Mouse (Mus musculus): ENCODE data around the gene Dusp21. TPM values are rescaled to one million over a fixed set of nuclear protein-coding genes. Genes with fewer than 3 reads are reported as not detected.

The Dusp21 gene
- polyA plus RNA-seq (2021), result not detected

DNA sequence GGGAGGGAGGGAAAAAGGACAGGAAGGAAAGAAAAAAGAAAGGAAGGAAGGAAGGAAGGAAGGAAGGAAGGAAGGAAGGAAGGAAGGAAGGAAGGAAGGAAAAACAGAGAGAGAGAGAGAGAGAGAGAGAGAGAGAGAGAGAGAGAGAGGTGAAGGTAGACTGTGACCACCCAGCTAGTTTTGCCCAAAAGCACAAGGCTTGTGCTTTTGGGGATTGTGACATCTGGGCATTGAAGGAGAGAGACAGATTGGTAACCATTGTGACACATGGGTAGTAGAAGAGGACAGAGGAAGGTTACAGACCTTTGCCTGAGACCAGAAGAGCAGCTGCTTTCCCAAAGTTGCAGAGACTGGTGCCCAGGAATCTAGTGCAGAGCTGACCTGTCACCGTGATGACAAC lies at the start of gene Dusp21:
TSS of gene Dusp21 (plus strand) at position 301 of the 400 bp plus-strand sequence.
- no peak for TF ChIP-seq CTCF (IDR thresholded peaks at IDR 0.05)
- in situ Hi-C loops (cut with MboI; ENCODE audit: low pct_unique_long_range_greater_than_20kb), result no loop called here
- ChIA-PET CTCF (no interaction called here), POLR2A (no interaction called here)
- DNase-seq (ENCODE audit: low read depth, low spot score) (no peak), ATAC-seq (no peak)
- H3K27me3 ChIP-seq, result peaks cover 40% of the 10 kb centered on the region

DNA sequence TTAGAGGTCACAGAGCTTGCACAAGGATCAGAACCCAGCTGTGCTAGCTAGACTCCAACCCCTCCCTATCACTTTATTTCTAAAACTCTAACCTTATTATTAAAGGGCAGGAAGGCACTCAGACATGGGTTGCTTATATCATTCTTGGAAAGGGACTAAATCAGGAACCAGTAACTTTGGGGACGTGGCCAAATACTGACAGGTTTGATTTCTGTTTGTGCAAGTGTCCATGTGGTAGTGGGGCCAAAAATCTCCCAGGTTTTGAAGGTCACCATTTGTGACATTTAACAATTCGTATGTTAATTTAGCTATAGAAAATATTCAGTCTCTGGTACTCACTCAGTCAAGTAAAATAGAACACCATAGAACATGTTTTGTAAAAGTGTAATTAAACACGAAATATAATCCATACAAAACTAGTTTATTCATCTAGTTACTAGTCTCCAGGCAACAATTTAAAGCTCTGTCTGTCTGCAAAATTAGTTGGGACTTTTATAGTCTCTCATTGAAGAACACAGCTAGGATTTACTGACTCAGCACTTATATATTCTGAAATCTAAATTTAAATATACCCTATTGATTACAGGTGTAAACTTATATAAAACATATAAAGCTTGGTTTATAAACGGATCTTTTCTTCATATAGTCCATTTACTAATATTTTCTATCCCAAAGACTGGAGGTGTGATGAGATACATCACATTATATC lies 15.2 kb downstream of the Dusp21 start:
- CTCF ChIA-PET, result no interaction called here
- DNase-seq (ENCODE audit: low read depth, low spot score) (no peak), ATAC-seq (no peak)
- peaks cover 7% of the 10 kb centered on the region for H3K27me3 ChIP-seq
- no peak for TF ChIP-seq CTCF (IDR thresholded peaks at IDR 0.05)
- POLR2A ChIA-PET, result no interaction called here
- in situ Hi-C loops (cut with MboI; ENCODE audit: low pct_unique_long_range_greater_than_20kb), result loop anchor here (10.0 to 25.0 kb wide), 4 partner anchors 436 to 1136 kb away; partner anchors contain the start of gene Fundc1

DNA sequence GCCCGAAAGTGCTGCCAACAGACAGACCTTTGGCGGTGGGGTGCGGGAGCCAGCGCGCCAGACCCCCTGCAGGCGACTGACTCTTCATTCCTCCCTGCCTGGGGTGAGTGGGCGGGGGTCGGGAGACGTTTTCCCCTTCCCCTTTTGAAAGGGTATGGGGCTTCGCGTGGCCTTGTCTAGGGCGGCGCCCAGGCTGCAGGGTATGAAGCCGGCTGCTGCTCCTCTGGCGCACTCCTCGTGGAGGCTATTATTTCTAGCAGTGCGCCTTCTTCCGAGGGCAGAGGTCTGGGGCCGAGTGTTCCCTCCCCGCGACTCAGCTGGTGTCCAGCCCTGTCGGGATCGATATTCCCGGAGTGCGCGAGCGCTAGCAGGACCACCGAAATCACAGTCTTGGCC lies 16.1 kb downstream of the Dusp21 start:
- ChIA-PET CTCF (no interaction called here), POLR2A (interaction anchor here (1.2 kb wide), 1 partner anchor 92 kb away, joined by 3 read pairs; no protein-coding TSS in a partner anchor)
- in situ Hi-C loops (cut with MboI; ENCODE audit: low pct_unique_long_range_greater_than_20kb), result loop anchor here (10.0 to 25.0 kb wide), 4 partner anchors 437 to 1137 kb away; partner anchors contain the start of gene Fundc1
- H3K27me3 ChIP-seq, result peaks cover under 1% of the 10 kb centered on the region
- DNase-seq (ENCODE audit: low read depth, low spot score), result no peak
- TF ChIP-seq CTCF (IDR thresholded peaks at IDR 0.05), result no peak
- ATAC-seq, result peak; percentile 65

DNA sequence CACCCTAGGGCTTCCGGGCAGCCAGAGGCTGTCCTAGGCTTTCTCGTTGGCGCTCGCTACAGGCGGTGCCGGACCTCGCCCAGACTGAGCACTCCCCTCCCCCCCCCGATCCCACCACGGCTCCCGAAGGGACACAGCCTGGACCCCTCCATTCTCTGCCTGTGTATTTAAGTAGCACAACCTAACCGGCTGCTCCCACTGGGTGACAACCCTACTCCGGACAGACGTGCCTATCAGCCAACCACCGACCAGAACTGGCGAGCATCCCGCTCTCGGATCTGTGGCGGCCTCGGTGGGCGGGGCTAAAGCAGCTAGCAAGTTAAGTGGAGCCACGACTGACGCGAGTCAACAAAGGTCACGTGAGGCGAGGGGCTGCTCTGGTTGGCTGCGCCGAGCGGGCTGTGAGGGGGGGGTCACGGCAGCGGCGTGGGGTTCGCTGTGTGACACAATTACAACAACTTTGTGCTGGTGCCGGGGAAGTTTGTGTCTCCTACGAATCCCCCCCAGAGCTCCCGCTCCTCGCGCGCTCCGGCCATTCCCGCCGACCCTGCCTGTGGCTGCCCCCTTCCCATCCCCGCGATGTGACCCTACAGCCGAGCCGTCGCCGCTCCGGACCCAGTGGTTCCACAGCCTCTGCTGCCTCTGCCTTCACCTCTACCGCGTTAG lies 16.7 kb downstream of the Dusp21 start, which contains the start of gene Kdm6a:
TSS of gene Kdm6a (plus strand) at position 384 of the 666 bp plus-strand sequence.
- DNase-seq (ENCODE audit: low read depth, low spot score), result peak; percentile 94
- POLR2A ChIA-PET, result interaction anchor here (1.2 kb wide), 1 partner anchor 91 kb away, joined by 3 read pairs; no protein-coding TSS in a partner anchor
- TF ChIP-seq CTCF (IDR thresholded peaks at IDR 0.05), result no peak
- no peaks in the 10 kb centered on the region for H3K27me3 ChIP-seq
- peak; percentile 97 for ATAC-seq
- in situ Hi-C loops (cut with MboI; ENCODE audit: low pct_unique_long_range_greater_than_20kb), result loop anchor here (10.0 to 25.0 kb wide), 4 partner anchors 438 to 1138 kb away; partner anchors contain the start of gene Fundc1
- CTCF ChIA-PET, result no interaction called here

DNA sequence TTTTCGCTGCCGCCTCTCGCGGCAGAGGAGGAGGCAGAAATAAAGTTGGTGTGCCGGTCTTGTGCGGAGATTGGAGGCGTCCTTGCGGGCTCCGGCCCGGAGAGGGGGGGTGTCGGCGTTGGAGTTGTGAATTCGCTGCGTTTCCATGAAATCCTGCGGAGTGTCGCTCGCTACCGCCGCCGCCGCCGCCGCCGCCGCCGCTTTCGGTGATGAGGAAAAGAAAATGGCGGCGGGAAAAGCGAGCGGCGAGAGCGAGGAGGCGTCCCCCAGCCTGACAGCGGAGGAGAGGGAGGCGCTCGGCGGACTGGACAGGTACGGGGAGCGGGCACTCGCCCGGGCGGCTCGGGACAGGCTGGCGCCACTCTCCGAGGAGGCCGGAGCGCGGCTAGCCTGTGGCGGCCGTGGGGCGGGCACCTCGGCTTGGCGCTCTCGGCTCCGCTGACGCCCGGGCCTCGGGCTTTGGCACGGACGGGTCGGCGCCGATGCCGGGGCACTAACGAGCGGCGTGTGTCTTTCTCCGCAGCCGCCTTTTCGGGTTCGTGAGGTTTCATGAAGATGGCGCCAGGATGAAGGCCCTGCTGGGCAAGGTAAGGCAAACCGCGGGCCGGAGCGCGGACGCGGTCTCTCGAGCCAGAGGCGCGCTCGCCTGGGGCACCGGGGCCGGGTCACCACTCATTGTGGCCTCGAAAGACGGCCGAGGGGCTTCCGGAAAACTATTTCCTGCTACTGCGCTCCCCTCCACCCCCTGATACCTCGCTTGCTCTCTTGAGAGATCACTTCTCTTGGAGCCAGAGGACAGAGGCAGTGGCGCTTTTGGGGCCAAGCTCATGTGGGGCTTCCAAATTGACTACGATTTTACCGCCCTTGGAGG lies 17.4 kb downstream of the Dusp21 start:
- POLR2A ChIA-PET, result no interaction called here
- ATAC-seq (peak; percentile 12), DNase-seq (ENCODE audit: low read depth, low spot score) (no peak)
- H3K27me3 ChIP-seq, result no peaks in the 10 kb centered on the region
- CTCF ChIA-PET, result no interaction called here
- in situ Hi-C loops (cut with MboI; ENCODE audit: low pct_unique_long_range_greater_than_20kb), result loop anchor here (10.0 to 25.0 kb wide), 4 partner anchors 438 to 1138 kb away; partner anchors contain the start of gene Fundc1
- TF ChIP-seq CTCF (IDR thresholded peaks at IDR 0.05), result no peak

DNA sequence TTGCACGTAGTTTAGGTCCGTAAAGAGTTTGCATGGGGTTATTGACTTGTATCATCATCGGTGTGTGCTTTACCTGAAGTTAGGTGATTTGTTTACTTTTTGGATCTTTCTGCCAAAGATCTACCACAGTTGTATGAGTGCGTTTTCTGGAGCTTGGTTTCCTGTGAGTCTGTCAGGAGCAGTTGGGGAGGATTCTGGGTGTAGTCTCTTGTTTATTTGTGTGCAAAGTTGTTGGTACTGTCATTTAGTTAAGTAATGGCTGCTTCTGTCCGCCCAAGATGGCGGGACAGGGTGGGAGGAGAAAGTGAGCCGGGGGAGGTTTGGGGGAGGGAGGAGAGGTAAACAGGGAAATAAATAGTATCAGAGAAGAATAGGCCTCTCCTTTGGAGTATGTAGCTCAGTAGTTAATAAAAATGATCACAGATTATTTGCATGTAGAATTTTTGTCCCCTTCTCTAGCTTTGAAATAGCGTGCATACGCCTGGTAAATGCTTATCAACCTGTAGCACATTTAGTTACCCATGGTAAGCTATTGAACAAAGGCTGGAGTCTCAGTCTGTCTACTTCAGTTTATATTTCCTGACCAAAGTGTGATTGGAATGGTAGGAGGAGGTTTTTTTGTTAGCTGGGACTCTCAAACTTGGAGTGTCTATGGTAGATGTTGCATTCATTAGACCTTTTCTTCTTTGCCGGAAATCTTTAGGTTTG lies 18.4 kb downstream of the Dusp21 start:
- CTCF ChIA-PET, result interaction anchor here (1.2 kb wide), 3 partner anchors 10 to 35 kb away, joined by 3 to 6 read pairs (median 3); no protein-coding TSS in a partner anchor
- TF ChIP-seq CTCF (IDR thresholded peaks at IDR 0.05), result no peak
- ATAC-seq, result no peak

DNA sequence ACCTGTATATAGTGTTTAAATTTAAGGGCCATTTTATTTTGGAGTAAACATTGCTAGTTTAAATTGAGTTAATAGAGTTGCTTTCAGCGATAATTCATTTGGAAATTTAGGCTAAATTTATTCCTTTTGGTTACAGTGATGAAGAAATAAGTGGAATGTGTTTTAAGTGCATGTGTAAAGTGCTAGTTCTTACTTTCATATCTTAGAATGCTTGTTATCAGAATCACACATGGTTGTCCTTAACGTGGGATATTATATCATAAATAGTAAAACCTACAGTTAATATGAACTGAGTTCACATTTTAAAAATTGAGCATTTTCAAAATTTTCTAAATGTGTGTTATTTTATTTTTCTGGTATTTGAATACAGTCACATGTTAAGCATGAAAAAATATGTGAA lies 19.5 kb downstream of the Dusp21 start:
- H3K27me3 ChIP-seq, result no peaks in the 10 kb centered on the region
- DNase-seq (ENCODE audit: low read depth, low spot score), result no peak
- in situ Hi-C loops (cut with MboI; ENCODE audit: low pct_unique_long_range_greater_than_20kb), result loop anchor here (10.0 to 25.0 kb wide), 4 partner anchors 440 to 1140 kb away; partner anchors contain the start of gene Fundc1
- ATAC-seq, result no peak
- ChIA-PET POLR2A (no interaction called here), CTCF (interaction anchor here (1.2 kb wide), 1 partner anchor 9 kb away, joined by 3 read pairs; no protein-coding TSS in a partner anchor)
- TF ChIP-seq CTCF (IDR thresholded peaks at IDR 0.05), result no peak

More for the DNA sequence above, 18.4 kb downstream of the Dusp21 start:
- no peak for DNase-seq (ENCODE audit: low read depth, low spot score)
- H3K27me3 ChIP-seq, result no peaks in the 10 kb centered on the region
- in situ Hi-C loops (cut with MboI; ENCODE audit: low pct_unique_long_range_greater_than_20kb), result loop anchor here (10.0 to 25.0 kb wide), 4 partner anchors 439 to 1139 kb away; partner anchors contain the start of gene Fundc1
- POLR2A ChIA-PET, result no interaction called here

DNA sequence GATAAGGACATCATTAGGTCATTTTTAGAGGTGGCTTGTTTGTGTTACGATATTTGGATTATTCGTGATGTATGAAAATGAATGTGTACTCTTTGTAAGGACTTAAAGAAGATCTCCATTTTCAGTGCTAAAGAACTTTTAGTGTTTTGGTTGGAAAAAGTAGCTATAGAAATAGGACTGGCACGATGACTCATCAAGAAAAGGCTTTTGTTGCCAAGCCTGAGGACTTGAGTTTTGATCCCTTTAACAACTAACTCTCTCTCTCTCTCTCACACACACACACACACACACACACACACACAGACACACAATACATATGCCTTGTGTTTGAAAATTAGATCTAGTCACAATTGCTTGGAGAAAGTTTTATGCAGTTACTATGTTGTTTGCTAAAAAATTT lies 21.3 kb downstream of the Dusp21 start:
- no peak for TF ChIP-seq CTCF (IDR thresholded peaks at IDR 0.05)
- ChIA-PET POLR2A (no interaction called here), CTCF (interaction anchor here (2.0 kb wide), 1 partner anchor 94 kb away, joined by 5 read pairs; no protein-coding TSS in a partner anchor)
- no peak for ATAC-seq
- no peak for DNase-seq (ENCODE audit: low read depth, low spot score)
- in situ Hi-C loops (cut with MboI; ENCODE audit: low pct_unique_long_range_greater_than_20kb), result loop anchor here (10.0 to 25.0 kb wide), 4 partner anchors 442 to 1142 kb away; partner anchors contain the start of gene Fundc1
- no peaks in the 10 kb centered on the region for H3K27me3 ChIP-seq

DNA sequence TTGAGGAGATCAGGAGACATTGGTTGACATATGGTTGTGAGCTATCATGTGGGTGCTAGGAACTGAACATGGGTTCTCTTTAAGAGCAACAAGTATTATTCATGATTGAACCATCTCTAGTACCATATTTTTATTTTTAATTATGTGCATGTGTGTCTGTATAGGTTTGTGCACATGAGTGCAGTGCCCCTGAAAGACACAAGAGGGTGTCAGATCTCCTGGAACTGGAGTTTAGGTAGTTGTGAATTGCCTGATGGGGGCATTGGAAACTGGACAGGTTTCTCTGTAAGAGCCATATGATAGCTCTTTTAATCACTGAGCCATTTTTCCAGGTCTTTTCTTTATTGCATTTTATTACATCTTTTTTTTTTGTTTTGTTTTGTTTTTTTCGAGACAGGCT lies 23.3 kb downstream of the Dusp21 start:
- no peaks in the 10 kb centered on the region for H3K27me3 ChIP-seq
- in situ Hi-C loops (cut with MboI; ENCODE audit: low pct_unique_long_range_greater_than_20kb), result loop anchor here (10.0 to 25.0 kb wide), 4 partner anchors 444 to 1144 kb away; partner anchors contain the start of gene Fundc1
- no peak for DNase-seq (ENCODE audit: low read depth, low spot score)
- no peak for TF ChIP-seq CTCF (IDR thresholded peaks at IDR 0.05)
- no peak for ATAC-seq
- ChIA-PET POLR2A (no interaction called here), CTCF (interaction anchor here (0.9 to 2.1 kb wide), 4 partner anchors 9 to 85 kb away, joined by 3 to 15 read pairs (median 4); no protein-coding TSS in a partner anchor)

Measured in Patski (cell line).